Mouse (Mus musculus): ENCODE data around the gene Fam207a. TPM values are rescaled to one million over a fixed set of nuclear protein-coding genes. Genes with fewer than 3 reads are reported as not detected.

Fam207a gene
- polyA plus RNA-seq, 1 experiment from 2014 or later: 39.4 TPM

DNA sequence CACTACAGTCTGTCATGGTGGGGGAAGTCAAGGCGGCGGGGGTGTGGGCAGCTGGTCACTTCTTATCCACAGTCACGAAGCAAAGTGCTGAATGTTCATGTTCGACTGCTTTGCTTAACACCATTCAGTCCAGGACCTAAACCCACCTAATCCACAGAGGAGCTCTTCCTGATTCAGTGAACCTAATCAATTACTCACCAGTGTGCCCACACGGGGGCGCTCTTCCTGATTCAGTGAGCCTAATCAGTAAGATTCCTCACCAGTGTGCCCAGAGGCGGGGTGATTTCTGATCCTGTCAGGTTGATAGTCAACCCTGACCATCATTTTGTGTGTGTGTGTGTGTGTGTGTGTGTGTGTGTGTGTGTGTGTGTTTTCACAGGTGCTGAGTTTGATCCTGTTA, 27.6 kb upstream of the Fam207a start:
- Histone ChIP-seq H3K27me3 (no peaks in the 10 kb centered on the region), H3K36me3 (replicated peaks) (no peaks in the 10 kb centered on the region), H3K9ac (no peak overlapping the region), H3K4me1 (no peaks in the 10 kb centered on the region), H3K9me3 (no peaks in the 10 kb centered on the region), H3K4me2 (no peak overlapping the region), H3K4me3 (replicated peaks) (no peak overlapping the region), H3K27ac (no peak overlapping the region)
- ATAC-seq (ENCODE audit: low FRiP score): no peak
- WGBS: 43% methylated on average over 7 of the region's 7 CpGs

DNA sequence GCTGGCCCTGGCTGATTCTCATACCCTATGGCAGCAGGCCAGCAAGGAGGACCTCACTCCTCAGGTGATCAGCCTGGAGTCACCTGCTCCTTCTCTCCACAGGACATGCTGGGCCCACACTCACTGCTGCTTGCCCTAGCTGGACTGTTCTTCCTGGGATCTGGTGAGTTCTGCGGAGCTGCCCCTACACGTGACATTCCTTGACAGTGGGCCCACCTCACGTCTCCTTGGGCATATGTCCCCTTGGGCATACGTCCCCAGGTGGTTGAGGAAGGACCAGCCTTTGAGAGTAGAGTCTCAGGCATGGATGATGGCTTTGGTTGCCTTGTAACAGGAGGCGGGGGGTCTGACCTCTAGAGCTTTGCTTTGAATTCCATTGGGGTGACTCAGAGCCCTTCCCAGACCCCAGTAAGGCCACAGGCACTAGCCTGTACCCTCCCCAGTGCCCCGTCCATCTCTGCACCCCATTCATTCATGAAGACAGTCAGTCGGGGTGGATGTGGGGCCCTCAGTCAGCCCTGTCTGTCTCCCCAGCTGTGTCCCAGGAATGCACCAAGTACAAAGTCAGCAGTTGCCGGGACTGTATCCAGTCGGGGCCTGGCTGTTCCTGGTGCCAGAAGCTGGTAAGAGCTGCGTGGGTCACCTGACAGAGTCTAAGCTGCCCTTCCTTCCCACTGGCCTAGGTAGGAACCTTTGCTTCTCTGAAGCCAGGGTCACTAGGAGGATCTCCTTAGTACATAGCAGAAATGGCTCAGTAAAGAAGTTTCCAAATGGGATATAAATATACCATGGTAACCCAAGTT, 26.5 kb upstream of the Fam207a start:
- ATAC-seq (ENCODE audit: low FRiP score): no peak
- no peak overlapping the region for H3K4me2 ChIP-seq
- 81% methylated on average over 10 of the region's 10 CpGs for WGBS
- no peaks in the 10 kb centered on the region for H3K27me3 ChIP-seq
- no peak overlapping the region for H3K27ac ChIP-seq
- H3K9ac ChIP-seq: no peak overlapping the region
- H3K9me3 ChIP-seq: no peaks in the 10 kb centered on the region
- no peaks in the 10 kb centered on the region for H3K4me1 ChIP-seq
- no peak overlapping the region for H3K4me3 ChIP-seq (replicated peaks)
- no peaks in the 10 kb centered on the region for H3K36me3 ChIP-seq (replicated peaks)

DNA sequence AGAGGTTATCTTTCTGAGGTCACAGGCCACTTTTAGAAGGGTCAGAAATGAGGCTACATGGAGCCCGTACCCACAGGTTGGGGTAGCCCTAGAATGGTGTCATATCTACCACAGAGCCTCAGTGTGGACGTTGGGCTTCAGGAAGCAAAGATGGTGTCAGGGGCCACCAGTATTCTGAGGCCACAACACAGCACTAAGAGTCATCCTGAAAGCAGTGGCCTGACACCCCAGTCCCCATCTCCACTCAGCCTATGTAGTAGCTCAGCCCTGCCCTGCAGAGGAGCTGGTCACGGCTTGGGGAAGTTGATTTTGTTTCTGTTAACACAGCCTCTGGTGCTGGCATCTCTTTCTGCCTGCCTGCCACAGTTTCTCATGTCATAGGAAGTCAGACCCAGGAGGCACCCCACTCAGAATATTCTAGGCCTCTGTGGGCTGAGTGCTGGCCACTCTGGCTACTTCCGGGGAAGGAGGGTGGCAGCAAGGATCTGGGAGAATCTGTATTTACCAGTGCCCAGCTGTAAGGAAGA, 25.1 kb upstream of the Fam207a start:
- 85% methylated on average over 4 of the region's 4 CpGs for WGBS
- H3K4me2 ChIP-seq: no peak overlapping the region
- no peak for ATAC-seq (ENCODE audit: low FRiP score)

DNA sequence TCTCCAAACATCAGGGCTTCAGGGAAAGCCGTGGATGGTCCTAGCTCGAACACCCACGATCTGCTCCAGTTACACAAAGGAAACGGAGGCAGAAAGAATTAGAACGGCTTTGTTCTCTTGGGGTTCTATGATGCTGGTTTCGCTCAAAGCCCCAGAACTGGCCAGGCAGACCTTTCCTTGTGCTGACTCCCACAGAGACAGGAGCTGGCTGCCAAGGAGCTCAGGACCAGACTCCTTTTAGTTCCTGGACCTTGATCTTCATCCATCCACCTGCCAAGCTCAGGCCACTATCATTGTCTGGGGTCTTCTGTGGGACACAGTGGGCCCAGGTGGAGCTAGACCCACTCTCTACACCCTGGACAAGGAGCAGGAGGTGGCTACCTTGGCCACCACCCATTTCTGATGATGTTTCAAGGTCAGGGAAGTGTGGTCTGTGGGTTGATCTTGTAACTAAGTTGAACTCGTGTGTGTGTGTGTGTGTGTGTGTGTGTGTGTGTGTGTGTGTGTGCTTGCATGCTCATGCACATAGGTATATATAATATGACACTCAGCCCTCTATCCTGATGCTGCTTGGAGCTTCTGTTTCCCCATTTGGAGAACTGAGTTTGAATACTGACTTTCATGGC, 23.8 kb upstream of the Fam207a start:
- 86% methylated on average over 7 of the region's 7 CpGs for WGBS
- H3K4me1 ChIP-seq: no peaks in the 10 kb centered on the region
- no peaks in the 10 kb centered on the region for H3K9me3 ChIP-seq
- H3K9ac ChIP-seq: no peak overlapping the region
- H3K4me3 ChIP-seq (replicated peaks): no peak overlapping the region
- no peaks in the 10 kb centered on the region for H3K36me3 ChIP-seq (replicated peaks)
- no peak overlapping the region for H3K27ac ChIP-seq
- no peak overlapping the region for H3K4me2 ChIP-seq
- ATAC-seq (ENCODE audit: low FRiP score): no peak
- no peaks in the 10 kb centered on the region for H3K27me3 ChIP-seq

More for the DNA sequence above, 25.1 kb upstream of the Fam207a start:
- H3K27ac ChIP-seq: no peak overlapping the region
- H3K4me3 ChIP-seq (replicated peaks): no peak overlapping the region
- no peaks in the 10 kb centered on the region for H3K36me3 ChIP-seq (replicated peaks)
- H3K4me1 ChIP-seq: no peaks in the 10 kb centered on the region
- H3K9me3 ChIP-seq: no peaks in the 10 kb centered on the region
- no peaks in the 10 kb centered on the region for H3K27me3 ChIP-seq
- H3K9ac ChIP-seq: no peak overlapping the region

DNA sequence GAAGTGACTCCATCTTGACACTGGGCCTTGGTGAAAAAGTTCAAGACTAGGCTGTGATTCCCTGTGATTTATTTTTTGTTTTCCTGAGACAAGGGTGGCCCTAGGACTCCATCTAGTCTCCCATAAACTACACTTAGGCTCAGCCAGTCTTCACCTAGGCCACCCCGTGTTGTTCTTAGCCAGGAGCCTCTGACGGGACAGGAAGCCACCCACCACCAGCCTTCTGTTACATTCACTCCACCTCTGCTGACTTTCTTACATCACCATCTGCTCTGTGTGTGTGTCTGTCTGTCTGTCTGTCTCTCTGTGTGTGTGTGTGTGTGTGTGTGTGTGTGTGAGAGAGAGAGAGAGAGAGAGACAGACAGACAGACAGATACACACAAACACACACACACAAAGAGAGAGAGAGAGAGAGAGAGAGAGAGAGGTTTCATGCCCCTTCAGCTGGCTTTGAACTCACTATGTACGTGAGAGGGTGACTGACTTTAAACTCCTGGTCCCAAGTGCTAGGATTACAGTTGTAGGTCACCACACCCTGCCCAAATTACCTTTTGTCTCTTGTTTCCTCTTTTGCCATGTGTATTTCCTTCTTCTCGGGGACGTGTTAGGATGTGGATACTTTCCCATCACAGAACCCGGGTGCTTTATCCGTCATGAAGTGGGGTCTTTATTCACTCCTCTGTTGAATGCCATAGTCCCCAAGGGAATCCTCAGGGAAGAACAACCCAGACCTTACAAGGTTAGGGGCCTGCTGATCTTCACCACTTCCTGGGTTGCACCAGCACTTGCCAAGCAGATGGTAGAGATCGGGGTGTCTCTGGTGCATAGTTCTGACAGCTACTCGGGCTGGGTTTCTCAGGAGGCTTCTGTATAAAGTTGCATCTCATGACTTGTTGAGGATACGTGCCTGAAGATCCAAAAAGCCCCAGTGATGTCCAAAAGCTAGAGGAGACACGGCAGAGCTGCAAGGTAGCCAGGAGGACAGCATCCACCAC, 21.9 kb upstream of the Fam207a start:
- Histone ChIP-seq H3K9ac (no peak overlapping the region), H3K27me3 (no peaks in the 10 kb centered on the region), H3K27ac (no peak overlapping the region), H3K9me3 (no peaks in the 10 kb centered on the region), H3K4me2 (no peak overlapping the region), H3K4me3 (replicated peaks) (no peak overlapping the region), H3K4me1 (no peaks in the 10 kb centered on the region), H3K36me3 (replicated peaks) (no peaks in the 10 kb centered on the region)
- no peak for ATAC-seq (ENCODE audit: low FRiP score)
- WGBS: 88% methylated on average over 11 of the region's 11 CpGs

DNA sequence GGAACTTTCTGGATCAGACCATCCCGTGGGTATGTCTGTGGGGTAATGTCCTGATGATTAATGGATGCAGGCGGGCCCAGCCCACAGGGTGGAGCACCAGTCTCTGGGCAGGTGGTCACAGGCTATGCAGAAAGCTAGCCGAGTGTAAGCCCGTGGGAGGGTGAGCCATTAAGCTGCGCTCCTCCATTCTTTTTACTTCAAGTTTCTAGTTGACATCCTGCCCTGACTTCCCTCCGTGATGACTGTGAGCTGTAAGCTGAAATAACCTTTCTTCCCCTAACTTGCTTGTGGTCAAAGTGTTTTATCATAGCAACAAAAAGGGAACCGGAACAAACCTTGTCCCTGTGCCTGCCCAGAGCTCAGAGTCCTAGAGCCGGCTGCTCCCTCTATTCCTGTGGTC, 21.1 kb upstream of the Fam207a start:
- Histone ChIP-seq H3K9ac (no peak overlapping the region), H3K4me3 (replicated peaks) (no peak overlapping the region), H3K27ac (no peak overlapping the region), H3K9me3 (no peaks in the 10 kb centered on the region), H3K4me1 (no peaks in the 10 kb centered on the region), H3K36me3 (replicated peaks) (no peaks in the 10 kb centered on the region), H3K27me3 (no peaks in the 10 kb centered on the region), H3K4me2 (no peak overlapping the region)
- 80% methylated on average over 8 of the region's 8 CpGs for WGBS
- no peak for ATAC-seq (ENCODE audit: low FRiP score)

DNA sequence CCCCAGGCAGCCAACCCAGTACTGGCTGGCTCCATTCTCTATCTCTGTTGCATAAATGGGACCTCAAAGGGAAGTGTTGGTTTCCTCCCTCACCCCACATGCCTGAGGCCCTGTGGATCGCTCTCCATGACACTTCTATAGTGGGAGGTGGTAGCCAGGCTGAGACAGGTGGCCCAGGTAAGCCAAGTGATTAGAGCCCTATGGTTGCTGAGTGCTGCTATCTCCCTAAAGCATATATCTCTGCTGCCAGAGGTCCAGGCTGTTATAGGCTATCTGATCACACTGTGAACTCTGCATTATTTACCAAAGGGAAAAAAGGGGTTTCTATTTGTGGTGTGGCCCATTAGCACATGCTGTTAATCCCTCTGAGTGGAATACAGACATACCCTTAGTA, 16.4 kb upstream of the Fam207a start:
- Histone ChIP-seq H3K4me1 (no peaks in the 10 kb centered on the region), H3K9ac (no peak overlapping the region), H3K27ac (no peak overlapping the region), H3K9me3 (no peaks in the 10 kb centered on the region), H3K4me2 (no peak overlapping the region), H3K27me3 (no peaks in the 10 kb centered on the region), H3K36me3 (replicated peaks) (no peaks in the 10 kb centered on the region), H3K4me3 (replicated peaks) (no peak overlapping the region)
- ATAC-seq (ENCODE audit: low FRiP score): no peak
- 67% methylated on average over 1 of the region's 1 CpGs for WGBS

DNA sequence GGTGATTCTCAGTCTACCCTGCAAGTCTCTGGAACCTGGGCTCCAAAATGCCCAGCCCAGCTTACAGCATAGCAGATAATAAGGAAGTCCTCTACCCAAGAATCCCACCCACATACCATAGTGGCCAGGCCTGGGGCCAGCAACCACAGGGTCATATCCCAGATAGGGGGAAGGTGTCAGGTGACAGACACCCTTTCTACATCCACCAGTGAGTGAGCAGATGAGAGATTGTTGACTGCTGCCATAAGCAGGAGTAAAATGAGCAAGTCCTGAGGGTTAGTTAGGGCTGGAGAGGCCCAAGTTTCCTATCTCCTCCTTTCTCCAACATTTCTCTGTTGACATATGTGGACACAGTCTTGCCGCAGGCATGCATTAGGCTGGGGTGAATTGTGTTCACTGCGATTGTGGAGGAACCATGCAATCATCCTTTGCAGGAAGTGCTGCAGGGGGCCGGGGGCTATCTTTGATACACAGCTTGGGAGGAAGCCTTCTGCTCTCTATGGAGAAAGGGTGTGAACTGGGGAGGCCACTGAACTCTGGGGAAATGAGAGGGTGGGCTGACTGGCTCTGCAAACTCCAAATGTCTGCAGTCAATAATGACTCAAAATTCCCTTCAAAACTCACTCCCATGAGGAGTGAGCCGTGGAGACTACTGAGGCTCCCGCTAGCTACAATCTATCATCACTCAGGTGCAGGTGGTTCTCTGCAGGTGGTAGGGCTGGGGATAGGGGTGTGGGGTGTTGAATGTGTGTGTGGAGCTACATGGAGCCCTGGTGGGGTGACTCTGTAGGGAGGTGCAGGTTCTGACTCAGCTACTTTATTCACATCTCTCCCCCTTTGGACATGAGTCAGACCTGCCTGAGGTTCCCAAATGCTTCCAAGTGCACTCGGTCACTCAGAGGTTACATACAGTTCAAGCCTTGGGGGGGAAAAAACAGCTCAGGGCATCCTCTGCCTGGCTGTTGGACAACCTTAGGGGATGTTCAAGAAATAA, 15.7 kb upstream of the Fam207a start:
- ATAC-seq (ENCODE audit: low FRiP score): no peak
- WGBS: 87% methylated on average over 6 of the region's 6 CpGs
- Histone ChIP-seq H3K27me3 (no peaks in the 10 kb centered on the region), H3K9ac (no peak overlapping the region), H3K4me1 (no peaks in the 10 kb centered on the region), H3K4me2 (no peak overlapping the region), H3K27ac (no peak overlapping the region), H3K36me3 (replicated peaks) (no peaks in the 10 kb centered on the region), H3K4me3 (replicated peaks) (no peak overlapping the region), H3K9me3 (no peaks in the 10 kb centered on the region)

DNA sequence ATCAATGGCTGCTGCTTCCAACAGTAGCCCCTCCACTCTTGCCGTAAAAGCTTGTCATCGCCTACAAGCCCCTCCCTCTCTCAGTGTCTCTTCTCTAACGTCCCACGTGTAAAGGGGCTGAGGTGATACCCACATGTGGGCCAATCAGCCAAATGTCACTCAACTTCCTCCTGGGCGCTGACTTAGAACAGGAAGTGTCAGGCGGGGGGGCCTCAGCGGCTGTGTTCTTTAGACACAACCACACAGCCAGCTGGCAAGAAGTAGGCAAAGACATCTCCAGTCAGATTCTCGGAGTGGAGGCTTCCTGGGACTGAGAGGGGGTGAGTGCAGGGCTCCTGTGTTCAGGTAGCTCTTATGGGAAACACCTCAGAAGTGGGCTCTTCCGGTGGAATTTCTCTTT, 14.6 kb upstream of the Fam207a start, which contains the start of gene Itgb2:
Itgb2 (plus strand) TSS at position 113 of the 400 bp plus-strand sequence.
- WGBS: 76% methylated on average over 9 of the region's 9 CpGs
- Histone ChIP-seq H3K27ac (no peak within 1 kb of the TSS), H3K36me3 (replicated peaks) (no peaks in the 10 kb centered on the region), H3K4me1 (no peaks in the 10 kb centered on the region), H3K9ac (no peak within 1 kb of the TSS), H3K27me3 (no peaks in the 10 kb centered on the region), H3K9me3 (no peaks in the 10 kb centered on the region), H3K4me2 (no peak within 1 kb of the TSS), H3K4me3 (replicated peaks) (no peak within 1 kb of the TSS)
- no peak for ATAC-seq (ENCODE audit: low FRiP score)

DNA sequence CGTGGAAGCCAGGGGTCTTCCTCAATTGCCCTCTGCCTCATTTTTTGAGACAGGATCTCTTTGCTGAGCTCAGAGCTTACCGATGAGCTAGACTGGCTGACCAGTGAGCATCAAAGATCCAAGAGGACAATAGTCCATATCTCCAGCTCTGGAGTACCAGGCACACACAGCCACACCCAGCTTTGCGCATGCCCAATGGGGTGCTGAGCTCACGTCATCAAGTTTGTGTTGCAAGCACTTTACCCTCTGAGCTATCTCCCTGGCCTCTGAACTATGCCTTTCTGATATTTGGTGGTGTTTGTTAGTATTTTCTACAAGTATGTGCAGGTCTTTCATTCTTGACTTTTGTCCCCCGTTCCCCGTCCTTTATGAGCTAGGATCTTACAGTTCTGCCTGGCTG, 13.0 kb upstream of the Fam207a start:
- 88% methylated on average over 6 of the region's 6 CpGs for WGBS
- no peaks in the 10 kb centered on the region for H3K36me3 ChIP-seq (replicated peaks)
- no peak overlapping the region for H3K27ac ChIP-seq
- H3K4me1 ChIP-seq: no peaks in the 10 kb centered on the region
- no peak overlapping the region for H3K9ac ChIP-seq
- H3K4me3 ChIP-seq (replicated peaks): no peak overlapping the region
- no peak overlapping the region for H3K4me2 ChIP-seq
- no peaks in the 10 kb centered on the region for H3K9me3 ChIP-seq
- ATAC-seq (ENCODE audit: low FRiP score): no peak
- H3K27me3 ChIP-seq: no peaks in the 10 kb centered on the region; the same call in 1 of the 2 replicates

DNA sequence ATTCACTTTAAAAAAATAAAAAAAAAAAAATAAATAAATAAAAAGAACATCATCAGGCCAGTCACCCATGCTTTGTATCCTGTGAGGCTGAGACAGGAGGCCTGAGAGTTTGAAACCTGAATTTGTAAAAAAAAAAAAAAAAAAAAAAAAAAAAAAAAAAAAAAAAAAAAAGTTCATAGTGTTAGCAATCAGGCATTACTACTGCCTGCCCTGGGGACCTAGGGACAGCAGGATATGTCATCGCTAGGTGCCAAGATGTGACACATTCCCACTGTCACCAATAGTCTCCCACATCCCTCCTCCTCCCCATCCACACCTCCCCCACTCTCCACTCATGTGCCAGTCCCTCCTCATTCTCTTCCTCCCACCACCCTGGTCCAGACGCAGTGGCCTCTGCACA, 10.9 kb upstream of the Fam207a start:
- no peak overlapping the region for H3K27ac ChIP-seq
- H3K9ac ChIP-seq: no peak overlapping the region
- no peak overlapping the region for H3K4me2 ChIP-seq
- no peak overlapping the region for H3K4me3 ChIP-seq (replicated peaks)
- H3K9me3 ChIP-seq: no peaks in the 10 kb centered on the region
- 89% methylated on average over 2 of the region's 2 CpGs for WGBS
- no peaks in the 10 kb centered on the region for H3K36me3 ChIP-seq (replicated peaks)
- no peak for ATAC-seq (ENCODE audit: low FRiP score)
- peaks cover 9% of the 10 kb centered on the region for H3K4me1 ChIP-seq
- peaks cover 10% of the 10 kb centered on the region for H3K27me3 ChIP-seq
